Mouse (Mus musculus) myocyte (in vitro differentiated cells): ENCODE results near the gene Msto1. TPM values are rescaled to one million over a fixed set of nuclear protein-coding genes. Genes with fewer than 3 reads are reported as not detected.
"Not testable (repeated sequence)": the region's sequence is repeated elsewhere in the genome, so short reads cannot be mapped to it uniquely, and the experiment has no call there.

Experiments used
- H3K27me3 ChIP-seq: one replicate; pipeline ENCODE4 v1.6.1; 2011; ENCODE audit not compliant: control insufficient read depth, insufficient read depth, insufficient read length
- H3K36me3 ChIP-seq: one replicate; pipeline ENCODE4 v1.6.1; 2011; ENCODE audit not compliant: control insufficient read depth, insufficient read depth
- H3K4me2 ChIP-seq: one replicate; pipeline ENCODE4 v1.6.1; 2011; ENCODE audit warnings: low read depth, control low read depth
- H3K4me3 ChIP-seq: one replicate; pipeline ENCODE4 v1.5.1; 2011; ENCODE audit warnings: mild to moderate bottlenecking, control low read depth, moderate library complexity
- H3K79me2 ChIP-seq: one replicate; pipeline ENCODE4 v1.6.1; 2011; ENCODE audit not compliant: control insufficient read depth, insufficient read depth
- H3ac ChIP-seq: one replicate; pipeline ENCODE4 v1.6.1; 2011; ENCODE audit not compliant: control insufficient read depth, insufficient read length
- CEBPB ChIP-seq: IDR thresholded peaks from 2 replicates; pipeline ENCODE4 v1.6.1; 2011; ENCODE audit warnings: mild to moderate bottlenecking, moderate library complexity; ENCODE audit not compliant: poor library complexity, insufficient read depth, severe bottlenecking
- E2F4 ChIP-seq: IDR thresholded peaks from one replicate; pipeline ENCODE4 v1.6.1; 2011; ENCODE audit warnings: mild to moderate bottlenecking, control low read depth, moderate library complexity; ENCODE audit not compliant: insufficient read depth
- MAX ChIP-seq: IDR thresholded peaks from one replicate; pipeline ENCODE4 v1.6.1; 2011; ENCODE audit warnings: low read depth, mild to moderate bottlenecking, control low read depth
- MYOD1 ChIP-seq, 3 experiments: IDR thresholded peaks; one replicate each; pipeline ENCODE4 v1.6.1; 2011; ENCODE audit warnings: control low read depth in 2 of 3, low read depth in 2 of 3, mild to moderate bottlenecking in 2 of 3, moderate library complexity in 1 of 3; ENCODE audit not compliant: insufficient read length in 2 of 3, control insufficient read depth in 1 of 3
- MYOG ChIP-seq, 3 experiments: IDR thresholded peaks; one replicate each; pipeline ENCODE4 v1.6.1; 2011; ENCODE audit warnings: control low read depth in 2 of 3, low read depth in 2 of 3, mild to moderate bottlenecking in 2 of 3; ENCODE audit not compliant: insufficient read length in 2 of 3, control insufficient read depth in 1 of 3, insufficient read depth in 1 of 3
- POLR2A ChIP-seq: IDR thresholded peaks from one replicate; pipeline ENCODE4 v1.6.1; 2011; ENCODE audit warnings: low read depth, mild to moderate bottlenecking, control low read depth, moderate library complexity; ENCODE audit not compliant: insufficient read length
- POLR2AphosphoS2 ChIP-seq: IDR thresholded peaks from one replicate; pipeline ENCODE4 v1.6.1; 2011; ENCODE audit warnings: low read depth, control low read depth; ENCODE audit not compliant: insufficient read length
- REST ChIP-seq: IDR thresholded peaks from one replicate; pipeline ENCODE4 v1.6.1; 2011; ENCODE audit warnings: mild to moderate bottlenecking, control low read depth, moderate library complexity; ENCODE audit not compliant: insufficient read depth, insufficient read length
- SRF ChIP-seq: IDR thresholded peaks from one replicate; pipeline ENCODE4 v1.6.1; 2011; ENCODE audit warnings: low read depth; ENCODE audit not compliant: control insufficient read depth, insufficient read length
- TCF12 ChIP-seq: IDR thresholded peaks from one replicate; pipeline ENCODE4 v1.6.1; 2011; ENCODE audit warnings: mild to moderate bottlenecking, control low read depth; ENCODE audit not compliant: poor library complexity, insufficient read depth, severe bottlenecking
- TCF3 ChIP-seq: IDR thresholded peaks from one replicate; pipeline ENCODE4 v1.6.1; 2011; ENCODE audit warnings: low read depth, control low read depth; ENCODE audit not compliant: insufficient read length
- USF1 ChIP-seq: IDR thresholded peaks from one replicate; pipeline ENCODE4 v1.6.1; 2011; ENCODE audit warnings: low read depth, mild to moderate bottlenecking, control low read depth, moderate library complexity
- polyA plus RNA-seq: library from polyadenylated mRNA; unstranded; fragments of >200 nt; fragmentation: generic; extraction: Trizol; gene quantifications from one replicate; pipeline ENCODE4 v1.2.1, GENCODE M21; 2012; ENCODE audit warnings: missing spikeins

The Msto1 gene
- polyA plus RNA-seq, 1 experiment, result 41.5 TPM

GRCm38 (mm10) chr3:88905741-88906140 lies 8.1 kb downstream of the Msto1 start:
- Histone ChIP-seq H3ac (no peak overlapping the region), H3K79me2 (no peaks in the 10 kb centered on the region), H3K4me2 (no peak overlapping the region), H3K4me3 (no peak overlapping the region), H3K27me3 (no peaks in the 10 kb centered on the region), H3K36me3 (peaks cover 34% of the 10 kb centered on the region)
- no peak for TF ChIP-seq USF1
- no peak for TF ChIP-seq MYOG (IDR thresholded peaks at IDR 0.05; ENCODE audit: control insufficient read depth in 1 of 3, insufficient read depth in 1 of 3, insufficient read length in 2 of 3, low read depth in 2 of 3)
- no peak for TF ChIP-seq TCF3
- TF ChIP-seq MAX, result no peak
- no peak for TF ChIP-seq POLR2A
- no peak for TF ChIP-seq E2F4
- no peak for TF ChIP-seq POLR2AphosphoS2
- no peak for TF ChIP-seq SRF
- TF ChIP-seq TCF12, result no peak
- no peak for TF ChIP-seq MYOD1 (IDR thresholded peaks at IDR 0.05; ENCODE audit: control insufficient read depth in 1 of 3, insufficient read length in 2 of 3, low read depth in 2 of 3)
- no peak for TF ChIP-seq CEBPB
- TF ChIP-seq REST, result no peak

GRCm38 (mm10) chr3:88905209-88905608 lies 8.6 kb downstream of the Msto1 start:
- Histone ChIP-seq H3K36me3 (peaks cover 36% of the 10 kb centered on the region), H3ac (no peak overlapping the region), H3K79me2 (no peaks in the 10 kb centered on the region), H3K4me3 (no peak overlapping the region), H3K27me3 (no peaks in the 10 kb centered on the region), H3K4me2 (no peak overlapping the region)
- TF ChIP-seq E2F4 (no peak), MYOG (IDR thresholded peaks at IDR 0.05; ENCODE audit: control insufficient read depth in 1 of 3, insufficient read depth in 1 of 3, insufficient read length in 2 of 3, low read depth in 2 of 3) (no peak), SRF (no peak), TCF3 (no peak)

- Histone ChIP-seq H3ac (no peak overlapping the region), H3K4me3 (no peak overlapping the region), H3K4me2 (no peak overlapping the region), H3K27me3 (no peaks in the 10 kb centered on the region), H3K79me2 (no peaks in the 10 kb centered on the region), H3K36me3 (peaks cover 35% of the 10 kb centered on the region)
- TF ChIP-seq USF1 (no peak), E2F4 (no peak), POLR2A (no peak), REST (no peak), SRF (no peak), TCF12 (no peak), MYOG (IDR thresholded peaks at IDR 0.05; ENCODE audit: control insufficient read depth in 1 of 3, insufficient read depth in 1 of 3, insufficient read length in 2 of 3, low read depth in 2 of 3) (no peak), MAX (no peak), CEBPB (no peak), MYOD1 (IDR thresholded peaks at IDR 0.05; ENCODE audit: control insufficient read depth in 1 of 3, insufficient read length in 2 of 3, low read depth in 2 of 3) (no peak), TCF3 (no peak), POLR2AphosphoS2 (no peak)
Measured at GRCm38 (mm10) chr3:88904803-88905202, 9.0 kb downstream of the Msto1 start.

GRCm38 (mm10) chr3:88893011-88893410 lies 20.8 kb downstream of the Msto1 start:
- not testable (repeated sequence) for H3ac ChIP-seq, H3K4me3 ChIP-seq

GRCm38 (mm10) chr3:88882536-88882935 lies 31.3 kb downstream of the Msto1 start:
- not testable (repeated sequence) for H3K79me2 ChIP-seq, H3ac ChIP-seq, H3K27me3 ChIP-seq, H3K4me2 ChIP-seq, H3K4me3 ChIP-seq, H3K36me3 ChIP-seq

More at GRCm38 (mm10) chr3:88893011-88893410, 20.8 kb downstream of the Msto1 start:
- H3K79me2 ChIP-seq, H3K36me3 ChIP-seq, H3K27me3 ChIP-seq, H3K4me2 ChIP-seq: not testable (repeated sequence)

GRCm38 (mm10) chr3:88868449-88868848 lies 45.4 kb downstream of the Msto1 start:
- not testable (repeated sequence) for H3K4me3 ChIP-seq, H3ac ChIP-seq, H3K79me2 ChIP-seq, H3K4me2 ChIP-seq, H3K27me3 ChIP-seq
- H3K36me3 ChIP-seq, result peaks cover 14% of the 10 kb centered on the region

GRCm38 (mm10) chr3:88867177-88867576 lies 46.6 kb downstream of the Msto1 start:
- not testable (repeated sequence) for H3K27me3 ChIP-seq, H3K4me2 ChIP-seq, H3ac ChIP-seq, H3K79me2 ChIP-seq, H3K4me3 ChIP-seq
- peaks cover 17% of the 10 kb centered on the region for H3K36me3 ChIP-seq

- H3K27me3 ChIP-seq, H3K4me2 ChIP-seq, H3K4me3 ChIP-seq, H3K79me2 ChIP-seq, H3ac ChIP-seq: not testable (repeated sequence)
- H3K36me3 ChIP-seq, result peaks cover 19% of the 10 kb centered on the region
Measured at GRCm38 (mm10) chr3:88866735-88867134, 47.1 kb downstream of the Msto1 start.
